Mouse (Mus musculus) neutrophil, adult 83 days (primary cell): ENCODE data around the gene Olig1. TPM values are rescaled to one million over a fixed set of nuclear protein-coding genes. Genes with fewer than 3 reads are reported as not detected.

Experiments
- total RNA-seq, 2 experiments: library from RNA; stranded (reverse); gene quantifications; one replicate each; pipeline ENCODE4 v1.2.4; 2023

The Olig1 gene
- total RNA-seq: not detected

GRCm38 (mm10) chr16:91269468-91270211 lies at the start of gene Olig1:
Gene Olig1 (plus strand): TSS chr16:91269772.

GRCm38 (mm10) chr16:91225233-91226037 lies 44.1 kb upstream of the Olig1 start, which contains the start of gene Olig2:
Gene Olig2 (plus strand): TSS chr16:91225457.

Other genes with a start within 250 kb of the Olig1 start
- 10 to 100 TPM; 61.0 to 61.4 TPM for gene Paxbp1, start 225.2 kb upstream of the Olig1 start, total RNA-seq
- not detected for gene 4932438H23Rik, start 174.7 kb upstream of the Olig1 start, total RNA-seq
- not detected for gene Olig2, start 44.3 kb upstream of the Olig1 start, total RNA-seq
- 100 to 1,000 TPM; 127 to 133 TPM for gene Ifnar2, start 103.0 kb downstream of the Olig1 start, total RNA-seq
- gene Gm21970, start 121.9 kb downstream of the Olig1 start, total RNA-seq: not detected
- gene Il10rb, start 136.4 kb downstream of the Olig1 start, total RNA-seq: 10 to 100 TPM; 70.2 to 79.0 TPM
- gene Ifnar1, start 215.5 kb downstream of the Olig1 start, total RNA-seq: 10 to 100 TPM; 82.8 to 84.9 TPM